Mouse (Mus musculus): ENCODE measurements around the gene Map3k6. TPM values are rescaled to one million over a fixed set of nuclear protein-coding genes. Genes with fewer than 3 reads are reported as not detected.

Map3k6 gene
- total RNA-seq, 2 experiments from 2014 or later, result 17.2 to 36.7 TPM

- DNase-seq, result peak; percentile 53
These were observed 12.8 kb downstream of the Map3k6 start for GRCm38 (mm10) chr4:133253412-133253811.

GRCm38 (mm10) chr4:133255392-133255791 lies 14.8 kb downstream of the Map3k6 start:
- no peak for DNase-seq

DNA sequence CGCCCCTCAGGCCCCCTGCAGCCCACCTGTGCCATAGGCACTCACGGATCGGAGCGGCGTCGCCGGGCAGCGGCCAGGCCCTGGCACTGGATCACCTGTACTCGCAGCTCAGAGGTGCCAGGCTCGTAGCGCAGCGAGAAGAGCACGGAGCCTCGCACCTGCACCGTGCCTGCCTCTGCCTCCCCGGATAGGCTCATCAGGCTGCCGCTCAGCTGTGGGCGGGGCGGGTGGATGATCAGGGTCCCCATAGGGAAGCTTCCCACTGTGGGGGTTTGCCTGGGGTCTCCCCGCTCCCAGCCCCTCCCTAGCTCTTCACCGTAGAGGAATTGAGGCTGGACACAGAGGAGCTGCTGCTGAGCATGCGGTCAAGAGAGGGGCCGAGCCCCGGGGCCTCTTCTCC lies 16.2 kb downstream of the Map3k6 start:
- DNase-seq, result no peak

- DNase-seq, result peak; percentile 46
These were observed 16.6 kb downstream of the Map3k6 start for GRCm38 (mm10) chr4:133257230-133257629.

DNA sequence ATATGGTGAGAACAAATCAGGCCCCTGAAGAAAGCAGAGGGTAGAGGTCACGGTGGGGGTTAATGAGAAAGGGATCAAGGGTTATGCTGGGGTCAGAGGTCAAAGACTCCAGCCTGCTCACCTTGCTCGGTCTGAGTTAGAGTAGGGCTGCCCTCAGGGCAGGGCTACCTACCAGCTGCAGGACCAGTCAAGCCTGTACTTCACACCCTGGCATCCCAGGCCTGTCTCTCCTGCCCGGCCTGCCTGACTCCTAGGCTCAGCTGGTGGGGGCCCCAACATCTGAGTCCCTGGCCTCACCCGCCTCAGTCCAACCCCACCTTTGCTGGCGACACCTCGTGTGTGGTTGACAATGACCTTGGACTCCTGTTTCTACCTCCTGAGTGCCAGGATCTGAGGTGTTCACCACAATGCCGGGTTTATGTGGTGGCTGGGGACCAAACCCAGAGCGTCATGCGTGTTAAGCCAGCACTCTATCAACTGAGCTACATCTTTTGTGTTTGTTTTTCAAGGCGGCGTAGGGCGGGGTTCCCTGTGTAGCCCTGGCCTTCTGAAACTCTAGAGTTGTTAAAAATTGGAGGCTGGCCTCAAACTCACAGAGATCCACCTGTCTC lies 17.3 kb downstream of the Map3k6 start:
- no peak for DNase-seq

DNA sequence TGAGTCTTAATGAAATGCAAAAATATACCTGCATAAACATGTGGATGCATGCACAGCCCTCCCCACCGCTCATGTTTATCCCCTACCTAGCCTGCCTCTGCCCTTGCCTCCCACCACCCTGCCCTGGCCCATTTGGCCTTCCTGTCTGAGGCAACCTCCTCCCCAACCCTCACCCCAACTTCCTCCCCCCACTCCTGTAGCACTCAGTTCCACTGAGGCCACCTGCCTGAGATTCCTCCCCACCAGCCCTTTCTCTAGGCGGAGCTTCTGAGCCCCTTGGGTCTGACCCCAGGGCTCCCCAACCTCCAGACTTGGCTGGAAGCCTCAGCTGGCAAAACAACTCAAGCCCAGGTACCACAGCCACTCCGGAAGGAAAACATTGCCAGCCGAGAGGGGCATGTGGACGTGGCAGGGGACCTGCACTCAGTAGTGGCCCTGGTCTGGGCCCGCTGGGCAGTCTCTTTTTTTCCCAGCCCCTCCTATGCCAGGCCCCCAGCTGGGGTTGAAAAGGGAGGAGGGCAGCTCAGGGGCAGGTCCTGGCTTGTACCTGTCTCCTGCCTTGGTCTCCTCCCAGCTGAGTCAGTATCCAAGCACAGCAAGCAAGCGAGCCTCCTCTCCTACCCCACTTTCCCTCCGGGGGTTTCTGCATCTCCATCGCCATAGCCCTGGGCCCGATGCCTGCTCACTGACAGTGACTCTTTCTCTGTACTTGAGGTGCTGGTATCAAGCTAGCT lies 21.2 kb downstream of the Map3k6 start:
- no peak for DNase-seq

GRCm38 (mm10) chr4:133262375-133262765 lies 21.8 kb downstream of the Map3k6 start:
- DNase-seq, result no peak

DNA sequence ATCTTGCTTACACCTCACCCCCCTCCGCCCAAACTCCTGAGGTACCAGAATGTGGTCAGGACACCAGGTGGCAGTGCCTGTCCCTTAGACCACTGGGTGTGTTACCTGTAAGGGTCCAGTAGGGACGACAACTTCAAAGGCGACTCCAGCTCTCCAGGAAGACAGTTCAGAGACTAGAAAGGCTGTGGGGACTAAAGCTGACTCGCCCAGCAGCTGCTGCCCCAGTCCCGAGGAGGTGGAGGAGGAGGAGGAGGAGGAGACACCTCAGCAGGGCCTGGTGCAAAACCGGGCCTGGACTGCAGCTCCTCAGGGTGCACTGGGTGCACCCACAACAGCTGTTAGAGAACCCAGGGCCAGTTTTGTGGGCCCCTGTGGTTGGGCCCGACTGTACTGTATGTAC lies 22.3 kb downstream of the Map3k6 start, which contains the start of gene Sytl1:
Gene Sytl1 (minus strand): TSS at position 232 of the 400 bp plus-strand sequence.
- DNase-seq, result no peak

DNA sequence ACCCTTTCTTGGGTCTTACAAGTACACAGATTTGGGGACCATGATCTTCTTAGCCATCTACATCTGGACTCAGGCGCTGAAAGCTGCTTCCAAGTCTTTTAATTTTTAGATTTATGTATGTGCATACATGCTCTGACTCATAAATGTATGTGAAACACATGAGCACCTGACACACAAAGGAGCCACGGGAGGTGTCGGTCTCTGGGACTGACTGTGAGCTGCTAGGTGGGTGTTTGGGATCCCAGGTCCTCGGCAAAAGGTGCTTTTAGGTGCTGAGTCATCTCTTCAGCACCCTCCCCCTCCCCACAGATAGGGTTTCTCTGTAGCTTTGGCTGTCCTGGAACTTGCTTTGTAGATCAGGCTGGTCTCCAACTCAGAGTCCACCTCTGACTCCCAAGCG lies 23.1 kb downstream of the Map3k6 start:
- DNase-seq, result no peak

DNA sequence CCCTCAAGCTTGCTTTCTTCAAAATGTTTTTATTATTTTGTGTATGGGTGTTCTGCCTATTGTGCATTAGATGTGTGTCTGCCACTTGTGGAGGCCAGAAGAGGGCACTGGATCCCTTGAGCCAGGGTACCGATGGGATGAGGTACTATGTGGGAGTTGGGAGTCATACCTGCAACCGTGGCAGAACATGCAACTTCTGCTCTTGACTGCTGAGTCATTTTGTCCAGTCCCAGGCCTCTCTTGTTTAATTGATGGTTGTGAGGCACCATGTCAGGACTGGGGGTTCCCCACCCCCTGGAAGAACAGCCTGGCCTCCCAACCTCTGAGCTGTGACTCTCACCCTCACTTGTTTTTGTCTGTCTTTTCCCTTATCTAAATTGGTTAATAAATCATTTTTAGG lies 23.9 kb downstream of the Map3k6 start:
- no peak for DNase-seq

GRCm38 (mm10) chr4:133265297-133265696 lies 24.7 kb downstream of the Map3k6 start:
- peak; percentile 63 for DNase-seq

GRCm38 (mm10) chr4:133265759-133266158 lies 25.1 kb downstream of the Map3k6 start:
- DNase-seq, result no peak

DNA sequence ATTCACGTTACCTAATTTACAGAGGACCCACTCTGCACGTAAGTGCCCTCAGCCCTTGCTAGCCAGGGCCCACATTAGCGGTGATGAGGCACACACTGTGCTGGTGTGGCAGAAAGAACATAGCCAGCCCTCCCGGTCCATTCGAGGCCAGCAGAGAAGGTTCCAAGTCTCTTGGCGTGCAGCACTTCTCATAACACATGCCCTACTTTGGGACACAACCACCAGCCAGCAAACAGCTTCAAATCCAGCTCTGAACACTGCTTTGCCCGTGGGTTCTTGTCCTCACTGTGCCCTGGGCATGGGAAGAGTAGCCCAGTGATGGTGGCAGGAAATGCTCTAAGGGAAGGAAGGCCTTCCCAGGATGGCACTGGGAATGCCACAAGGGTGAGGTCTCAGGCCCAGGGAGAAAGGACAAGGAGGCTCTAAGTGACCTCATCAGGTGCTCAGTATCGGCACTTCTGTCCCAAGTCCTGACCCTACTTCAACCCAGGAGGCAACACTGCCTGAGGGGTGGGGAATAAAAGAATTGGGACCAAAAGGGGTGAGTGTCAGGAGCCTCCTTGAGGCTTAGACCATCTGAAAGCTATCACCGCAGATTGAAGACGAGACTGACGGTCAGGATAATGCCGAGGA lies 25.7 kb downstream of the Map3k6 start:
- peak; percentile 55 for DNase-seq

- DNase-seq, result no peak
These were observed 28.3 kb downstream of the Map3k6 start for GRCm38 (mm10) chr4:133268931-133269330.

- peak; percentile 79 for DNase-seq
These were observed 29.0 kb downstream of the Map3k6 start for GRCm38 (mm10) chr4:133269596-133269995.

DNA sequence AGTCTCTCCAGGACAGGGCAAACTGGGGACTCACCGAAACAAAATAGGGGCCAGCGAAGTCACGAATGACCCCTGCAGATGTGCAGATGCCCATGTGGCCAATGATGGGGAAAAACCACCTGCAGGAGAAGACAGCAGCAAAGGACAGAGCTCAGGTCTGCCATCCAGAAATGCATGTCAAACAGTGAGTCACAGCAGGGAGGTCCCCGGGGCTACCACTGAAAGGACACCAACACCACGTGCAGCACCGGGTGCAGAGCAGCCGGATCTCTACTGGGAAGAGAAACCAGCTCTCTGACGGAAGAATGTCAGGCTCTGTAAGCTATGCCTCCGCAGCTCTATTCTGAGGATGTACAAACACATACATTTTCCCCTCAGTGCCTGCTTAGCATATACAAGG lies 30.3 kb downstream of the Map3k6 start:
- no peak for DNase-seq

DNA sequence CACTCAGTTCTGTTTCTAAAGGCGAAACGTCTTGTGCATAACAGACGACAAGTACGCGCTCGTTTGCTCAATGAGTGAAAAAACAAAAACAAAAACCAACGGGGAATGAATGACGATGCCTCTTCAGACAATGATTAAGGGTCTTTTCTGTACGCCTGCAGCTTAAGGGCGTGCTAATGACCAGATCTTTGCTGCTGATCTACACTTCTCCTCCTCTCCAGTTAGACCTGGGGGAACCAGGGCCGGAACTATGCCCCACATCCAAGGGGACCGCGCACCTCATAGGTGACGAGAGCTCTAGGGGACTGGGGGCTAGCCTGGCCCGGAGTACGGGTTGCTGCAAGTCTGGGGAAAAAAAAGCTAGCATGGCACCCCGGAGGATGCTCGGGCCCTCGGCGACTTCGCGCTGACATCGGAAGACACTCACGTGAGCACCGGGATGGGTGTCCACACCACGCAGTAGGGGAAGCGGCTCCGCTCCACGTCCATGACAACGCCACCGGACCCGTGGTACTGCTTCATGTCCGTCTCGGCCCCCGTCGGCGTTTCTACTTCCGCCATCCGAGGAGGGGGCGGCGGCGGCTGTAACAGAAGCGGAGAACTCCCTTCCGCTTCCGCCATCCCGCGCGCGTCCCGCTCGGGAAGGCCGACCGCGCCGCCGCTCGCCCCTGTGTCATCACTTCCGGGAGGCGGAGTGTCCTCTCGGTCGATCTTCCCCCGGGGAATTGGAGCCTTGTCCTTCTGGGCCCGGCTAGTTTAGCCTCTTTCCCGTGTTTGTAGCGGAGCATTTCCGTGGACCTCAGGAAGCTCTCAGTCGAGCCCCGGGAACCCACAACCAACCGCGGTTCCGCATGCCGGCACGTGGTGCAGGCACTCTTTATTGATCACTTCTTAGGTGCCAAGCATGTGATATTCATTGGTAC lies 36.7 kb downstream of the Map3k6 start, which contains the start of gene Tmem222:
Gene Tmem222 (minus strand): TSS at position 689 of the 923 bp plus-strand sequence.
- DNase-seq, result peak; percentile 97

GRCm38 (mm10) chr4:133278067-133278466 lies 37.4 kb downstream of the Map3k6 start:
- DNase-seq, result no peak

- DNase-seq, result no peak
These were observed 37.9 kb downstream of the Map3k6 start for GRCm38 (mm10) chr4:133278482-133278881.

DNA sequence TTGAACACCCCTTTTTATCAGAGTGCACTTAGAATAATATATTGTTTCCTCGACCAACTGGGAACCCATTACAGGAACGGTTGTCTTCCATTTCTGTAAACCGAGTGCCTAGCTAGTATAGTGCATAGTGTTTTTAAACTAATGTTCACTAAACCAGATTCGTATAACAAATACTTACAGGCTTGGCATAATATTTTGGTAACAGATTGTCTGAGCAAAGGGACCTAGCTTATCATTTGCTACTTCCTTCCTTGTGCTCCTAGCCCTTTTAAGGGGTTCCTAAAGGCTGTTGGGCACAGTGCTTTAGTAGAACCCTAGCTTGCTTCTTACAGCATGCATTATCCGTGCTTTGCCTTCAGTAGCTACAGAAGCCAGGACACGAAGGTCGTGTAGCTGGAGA lies 40.9 kb downstream of the Map3k6 start:
- DNase-seq, result no peak

DNA sequence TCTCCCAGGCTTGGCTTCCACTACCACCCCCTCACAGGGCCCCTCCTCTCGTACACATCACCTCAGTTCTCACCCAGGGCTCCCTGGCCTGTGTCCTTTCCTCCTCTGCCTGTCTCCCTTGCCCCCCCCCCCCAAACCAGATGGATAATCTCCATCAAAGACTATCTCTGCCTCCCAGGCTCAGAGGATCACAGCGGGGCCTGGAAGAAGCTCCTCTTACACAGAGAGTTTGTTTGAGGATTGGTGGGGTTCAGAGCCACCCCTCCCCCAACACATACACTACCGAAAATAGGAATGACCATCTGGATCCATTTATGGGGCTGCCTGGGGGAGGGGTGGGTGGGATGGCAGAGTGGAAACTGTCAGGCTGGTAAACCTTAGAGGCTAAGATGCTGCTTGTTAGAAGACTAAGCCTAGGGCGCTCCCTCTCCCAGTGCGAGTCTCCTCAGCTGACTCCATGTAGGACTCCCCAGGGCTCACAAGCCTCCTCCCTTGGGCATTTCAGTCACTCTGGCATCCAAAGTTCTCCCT lies 41.4 kb downstream of the Map3k6 start:
- peak; percentile 43 for DNase-seq

GRCm38 (mm10) chr4:133282656-133283055 lies 42.0 kb downstream of the Map3k6 start:
- no peak for DNase-seq

Data from adrenal gland, postnatal 10 days (tissue).